Mouse (Mus musculus) E14TG2a.4 (cell line): Measurements from ENCODE around the gene Gmeb2.

ENCODE experiments used
- CTCF ChIP-seq: conservative IDR thresholded peaks from 2 replicates; pipeline ENCODE4 v1.5.1; 2014; ENCODE audit warnings: low read length
- POU5F1 ChIP-seq: IDR thresholded peaks from 2 replicates; pipeline ENCODE4 v1.6.1; 2014; ENCODE audit warnings: low read length, borderline replicate concordance

- TF ChIP-seq CTCF (no peak), POU5F1 (no peak)
Measured at GRCm38 (mm10) chr2:181253248-181253647, 34.6 kb downstream of the Gmeb2 start.
